Mouse (Mus musculus): Measurements from ENCODE around the gene 5730522E02Rik. TPM values are rescaled to one million over a fixed set of nuclear protein-coding genes. Genes with fewer than 3 reads are reported as not detected.

The 5730522E02Rik gene
- polyA plus RNA-seq, 1 experiment from 2014 or later, result 4.6 TPM

GRCm38 (mm10) chr11:26104680-26105079 is 105.9 kb downstream of the 5730522E02Rik start:
- Histone ChIP-seq H3K36me3 (ENCODE audit: control insufficient read depth, insufficient read depth, low read length) (no peaks in the 10 kb centered on the region), H3K4me2 (no peak overlapping the region), H3K27ac (ENCODE audit: low read depth, low read length) (no peak overlapping the region), H3K4me3 (ENCODE audit: low read depth, low read length) (no peak overlapping the region), H3K4me1 (ENCODE audit: control insufficient read depth, insufficient read depth, low read length) (peaks cover 15% of the 10 kb centered on the region; the same call in 1 of the 2 replicates), H3K9ac (ENCODE audit: low read length) (no peak overlapping the region), H3K9me3 (ENCODE audit: control insufficient read depth, low read length) (no peaks in the 10 kb centered on the region), H3K27me3 (ENCODE audit: control insufficient read depth, insufficient read depth, low read length) (no peaks in the 10 kb centered on the region)
- ATAC-seq (ENCODE audit: low FRiP score) (peak; percentile 41; the same call in 1 of the 2 replicates), DNase-seq (ENCODE audit: low spot score, missing footprints) (no peak)
- WGBS, result 28% methylated on average over 2 of the region's 2 CpGs

DNA sequence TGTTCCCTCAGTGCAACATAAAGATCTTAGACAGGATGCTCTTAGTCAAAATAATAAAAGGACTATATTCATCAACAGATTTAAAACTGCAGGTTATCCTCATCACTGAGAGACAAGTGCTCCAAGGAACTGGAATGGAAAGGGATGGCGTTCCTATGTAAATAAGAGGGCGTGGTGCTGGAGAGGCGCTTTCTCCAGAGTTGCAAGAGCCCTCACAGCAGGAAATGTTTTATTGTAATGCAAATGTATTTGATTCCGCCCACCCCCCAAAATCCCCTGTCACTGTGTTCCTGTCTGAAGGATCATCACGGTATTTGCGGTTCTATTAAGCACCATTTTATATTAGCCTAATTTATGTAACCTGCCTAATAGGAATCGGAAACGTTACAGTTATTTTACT is 106.9 kb downstream of the 5730522E02Rik start:
- H3K27ac ChIP-seq (ENCODE audit: low read depth, low read length), result no peak overlapping the region
- DNase-seq (ENCODE audit: low spot score, missing footprints) (peak; percentile 91), ATAC-seq (ENCODE audit: low FRiP score) (peak; percentile 88)
- H3K4me2 ChIP-seq, result peak overlapping the region; percentile 42
- H3K27me3 ChIP-seq (ENCODE audit: control insufficient read depth, insufficient read depth, low read length), result no peaks in the 10 kb centered on the region
- H3K4me1 ChIP-seq (ENCODE audit: control insufficient read depth, insufficient read depth, low read length), result peaks cover 15% of the 10 kb centered on the region; the same call in 1 of the 2 replicates
- H3K9me3 ChIP-seq (ENCODE audit: control insufficient read depth, low read length), result no peaks in the 10 kb centered on the region
- 2% methylated on average over 8 of the region's 8 CpGs for WGBS
- 0 out of 2 replicates have a peak overlapping the region, but pooled peaks have one; percentile 9 for H3K4me3 ChIP-seq (ENCODE audit: low read depth, low read length)
- no peaks in the 10 kb centered on the region for H3K36me3 ChIP-seq (ENCODE audit: control insufficient read depth, insufficient read depth, low read length)
- H3K9ac ChIP-seq (ENCODE audit: low read length), result no peak overlapping the region

DNA sequence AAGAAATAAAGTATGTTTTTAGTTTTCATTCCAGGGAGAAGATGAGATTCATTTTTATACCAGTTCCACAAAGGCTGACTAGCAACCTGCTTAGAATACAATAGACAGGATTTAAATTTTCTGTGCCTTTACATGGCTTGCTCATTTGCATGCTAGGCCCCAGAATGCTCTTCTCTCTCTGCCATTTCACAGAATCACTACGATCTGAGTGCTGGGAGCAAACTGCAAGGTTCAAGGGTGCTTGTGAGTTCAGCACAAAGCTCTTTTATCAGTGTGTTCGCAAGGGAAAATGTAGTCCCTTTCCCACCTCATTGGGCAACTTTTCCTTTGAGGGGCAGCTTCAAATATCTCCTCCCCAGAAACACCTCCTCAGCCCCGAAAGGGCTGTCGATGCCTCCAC is 107.7 kb downstream of the 5730522E02Rik start:
- Histone ChIP-seq H3K4me2 (peak overlapping the region; percentile 42), H3K27me3 (ENCODE audit: control insufficient read depth, insufficient read depth, low read length) (no peaks in the 10 kb centered on the region), H3K9ac (ENCODE audit: low read length) (no peak overlapping the region), H3K9me3 (ENCODE audit: control insufficient read depth, low read length) (no peaks in the 10 kb centered on the region), H3K27ac (ENCODE audit: low read depth, low read length) (peak overlapping the region; percentile 57), H3K36me3 (ENCODE audit: control insufficient read depth, insufficient read depth, low read length) (no peaks in the 10 kb centered on the region), H3K4me1 (ENCODE audit: control insufficient read depth, insufficient read depth, low read length) (peaks cover 15% of the 10 kb centered on the region; the same call in 1 of the 2 replicates), H3K4me3 (ENCODE audit: low read depth, low read length) (0 out of 2 replicates have a peak overlapping the region, but pooled peaks have one; percentile 5)
- peak; percentile 49 for ATAC-seq (ENCODE audit: low FRiP score)
- DNase-seq (ENCODE audit: low spot score, missing footprints), result peak; percentile 89
- WGBS, result 11% methylated on average over 4 of the region's 4 CpGs

DNA sequence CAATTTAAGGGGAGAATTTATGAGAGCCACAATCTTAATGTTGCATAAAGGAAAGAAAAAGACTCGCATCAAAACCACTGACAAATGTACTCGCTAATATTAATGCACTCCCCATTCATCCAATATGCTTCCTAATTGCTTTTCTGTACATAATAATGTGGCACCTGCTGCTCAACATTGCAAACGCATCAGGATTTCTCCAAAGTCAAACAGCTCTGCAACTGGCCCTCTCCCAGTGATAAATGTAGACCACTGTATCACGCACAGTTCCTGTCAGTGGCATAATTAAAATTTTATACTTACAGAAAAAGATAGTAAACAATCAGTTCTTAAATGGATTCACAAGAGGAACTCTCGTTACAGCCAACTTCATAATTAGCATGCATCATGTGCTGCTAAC is 110.5 kb downstream of the 5730522E02Rik start:
- Histone ChIP-seq H3K27me3 (ENCODE audit: control insufficient read depth, insufficient read depth, low read length) (no peaks in the 10 kb centered on the region), H3K27ac (ENCODE audit: low read depth, low read length) (no peak overlapping the region), H3K4me2 (no peak overlapping the region), H3K4me1 (ENCODE audit: control insufficient read depth, insufficient read depth, low read length) (peaks cover 15% of the 10 kb centered on the region; the same call in 1 of the 2 replicates), H3K4me3 (ENCODE audit: low read depth, low read length) (no peak overlapping the region), H3K9me3 (ENCODE audit: control insufficient read depth, low read length) (no peaks in the 10 kb centered on the region), H3K9ac (ENCODE audit: low read length) (no peak overlapping the region), H3K36me3 (ENCODE audit: control insufficient read depth, insufficient read depth, low read length) (no peaks in the 10 kb centered on the region)
- WGBS, result 81% methylated on average over 5 of the region's 5 CpGs
- DNase-seq (ENCODE audit: low spot score, missing footprints), result no peak
- ATAC-seq (ENCODE audit: low FRiP score), result no peak

- H3K27ac ChIP-seq (ENCODE audit: low read depth, low read length), result no peak overlapping the region
Observed at GRCm38 (mm10) chr11:26098933-26099332, 111.6 kb downstream of the 5730522E02Rik start.

GRCm38 (mm10) chr11:26096095-26096494 is 114.5 kb downstream of the 5730522E02Rik start:
- Histone ChIP-seq H3K27ac (ENCODE audit: low read depth, low read length) (no peak overlapping the region), H3K4me1 (ENCODE audit: control insufficient read depth, insufficient read depth, low read length) (no peaks in the 10 kb centered on the region), H3K4me2 (no peak overlapping the region), H3K36me3 (ENCODE audit: control insufficient read depth, insufficient read depth, low read length) (no peaks in the 10 kb centered on the region), H3K27me3 (ENCODE audit: control insufficient read depth, insufficient read depth, low read length) (no peaks in the 10 kb centered on the region), H3K4me3 (ENCODE audit: low read depth, low read length) (no peak overlapping the region), H3K9ac (ENCODE audit: low read length) (no peak overlapping the region), H3K9me3 (ENCODE audit: control insufficient read depth, low read length) (no peaks in the 10 kb centered on the region)
- DNase-seq (ENCODE audit: low spot score, missing footprints) (no peak), ATAC-seq (ENCODE audit: low FRiP score) (no peak)
- 81% methylated on average over 1 of the region's 1 CpGs for WGBS

More at GRCm38 (mm10) chr11:26098933-26099332, 111.6 kb downstream of the 5730522E02Rik start:
- H3K36me3 ChIP-seq (ENCODE audit: control insufficient read depth, insufficient read depth, low read length), result no peaks in the 10 kb centered on the region
- ATAC-seq (ENCODE audit: low FRiP score) (no peak), DNase-seq (ENCODE audit: low spot score, missing footprints) (no peak)
- no peak overlapping the region for H3K4me3 ChIP-seq (ENCODE audit: low read depth, low read length)
- H3K27me3 ChIP-seq (ENCODE audit: control insufficient read depth, insufficient read depth, low read length), result no peaks in the 10 kb centered on the region
- no peak overlapping the region for H3K4me2 ChIP-seq
- H3K9ac ChIP-seq (ENCODE audit: low read length), result no peak overlapping the region
- peaks cover 12% of the 10 kb centered on the region; the same call in 1 of the 2 replicates for H3K4me1 ChIP-seq (ENCODE audit: control insufficient read depth, insufficient read depth, low read length)
- WGBS, result 86% methylated on average over 2 of the region's 2 CpGs
- H3K9me3 ChIP-seq (ENCODE audit: control insufficient read depth, low read length), result no peaks in the 10 kb centered on the region

GRCm38 (mm10) chr11:26088993-26089392 is 121.6 kb downstream of the 5730522E02Rik start:
- H3K9ac ChIP-seq (ENCODE audit: low read length), result no peak overlapping the region
- no peak overlapping the region for H3K27ac ChIP-seq (ENCODE audit: low read depth, low read length)
- no peaks in the 10 kb centered on the region for H3K4me1 ChIP-seq (ENCODE audit: control insufficient read depth, insufficient read depth, low read length)
- no peaks in the 10 kb centered on the region for H3K36me3 ChIP-seq (ENCODE audit: control insufficient read depth, insufficient read depth, low read length)
- no peaks in the 10 kb centered on the region for H3K27me3 ChIP-seq (ENCODE audit: control insufficient read depth, insufficient read depth, low read length)
- ATAC-seq (ENCODE audit: low FRiP score) (no peak), DNase-seq (ENCODE audit: low spot score, missing footprints) (no peak)
- no peak overlapping the region for H3K4me3 ChIP-seq (ENCODE audit: low read depth, low read length)
- 59% methylated on average over 5 of the region's 5 CpGs for WGBS
- no peak overlapping the region for H3K4me2 ChIP-seq
- no peaks in the 10 kb centered on the region for H3K9me3 ChIP-seq (ENCODE audit: control insufficient read depth, low read length)

DNA sequence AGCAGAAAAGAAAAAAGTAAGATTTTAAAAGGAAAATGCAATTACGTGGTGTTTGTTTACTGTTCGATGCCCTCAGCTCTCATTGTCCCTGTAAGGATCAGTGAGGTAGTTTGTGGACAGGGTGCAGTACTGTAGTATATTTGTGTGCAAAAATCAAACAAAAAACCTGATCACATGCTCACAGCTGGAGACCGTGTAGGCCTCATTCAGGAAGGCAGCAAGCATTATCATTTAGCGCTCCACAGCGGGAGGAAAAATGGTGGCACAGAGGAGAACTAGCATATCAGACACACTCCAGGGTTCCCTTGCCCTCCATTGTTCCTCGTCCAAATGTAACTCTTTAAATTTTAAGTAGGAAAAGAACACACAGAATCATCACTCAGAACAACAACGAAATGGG is 123.9 kb downstream of the 5730522E02Rik start:
- WGBS, result 78% methylated on average over 7 of the region's 7 CpGs
- H3K9ac ChIP-seq (ENCODE audit: low read length), result no peak overlapping the region
- no peaks in the 10 kb centered on the region for H3K27me3 ChIP-seq (ENCODE audit: control insufficient read depth, insufficient read depth, low read length)
- ATAC-seq (ENCODE audit: low FRiP score), result no peak; the same call in 1 of the 2 replicates
- H3K36me3 ChIP-seq (ENCODE audit: control insufficient read depth, insufficient read depth, low read length), result no peaks in the 10 kb centered on the region
- no peaks in the 10 kb centered on the region for H3K9me3 ChIP-seq (ENCODE audit: control insufficient read depth, low read length)
- no peak overlapping the region for H3K4me2 ChIP-seq
- no peaks in the 10 kb centered on the region for H3K4me1 ChIP-seq (ENCODE audit: control insufficient read depth, insufficient read depth, low read length)
- no peak overlapping the region for H3K27ac ChIP-seq (ENCODE audit: low read depth, low read length)
- H3K4me3 ChIP-seq (ENCODE audit: low read depth, low read length), result no peak overlapping the region
- no peak for DNase-seq (ENCODE audit: low spot score, missing footprints)

GRCm38 (mm10) chr11:26085380-26086035 is 125.1 kb downstream of the 5730522E02Rik start:
- Histone ChIP-seq H3K4me3 (ENCODE audit: low read depth, low read length) (no peak overlapping the region), H3K27ac (ENCODE audit: low read depth, low read length) (no peak overlapping the region), H3K9ac (ENCODE audit: low read length) (no peak overlapping the region), H3K4me1 (ENCODE audit: control insufficient read depth, insufficient read depth, low read length) (no peaks in the 10 kb centered on the region), H3K4me2 (no peak overlapping the region), H3K27me3 (ENCODE audit: control insufficient read depth, insufficient read depth, low read length) (no peaks in the 10 kb centered on the region), H3K9me3 (ENCODE audit: control insufficient read depth, low read length) (no peaks in the 10 kb centered on the region), H3K36me3 (ENCODE audit: control insufficient read depth, insufficient read depth, low read length) (no peaks in the 10 kb centered on the region)
- ATAC-seq (ENCODE audit: low FRiP score), result no peak
- WGBS, result 67% methylated on average over 6 of the region's 6 CpGs
- peak; percentile 69 for DNase-seq (ENCODE audit: low spot score, missing footprints)
